Mouse (Mus musculus): Measurements from ENCODE around the gene Ap2s1. TPM values are rescaled to one million over a fixed set of nuclear protein-coding genes. Genes with fewer than 3 reads are reported as not detected.

Ap2s1 gene
- polyA plus RNA-seq (2014; fragmentation: Illumina TruSeq; extraction: RNeasy Lipid Tissue Mini Kit (QIAGEN cat#74804); ENCODE audit: low read depth, low replicate concordance): 101 TPM

GRCm38 (mm10) chr7:16738073-16738696 is at the start of gene Ap2s1:
TSS of gene Ap2s1 (plus strand) at chr7:16738410.

GRCm38 (mm10) chr7:16721629-16722028 is 16.6 kb upstream of the Ap2s1 start, which contains the start of gene Ceacam9:
TSS of gene Ceacam9 (plus strand) at chr7:16721929.

GRCm38 (mm10) chr7:16780825-16781554 is 42.8 kb downstream of the Ap2s1 start, which contains the start of gene Slc1a5:
TSS of gene Slc1a5 (plus strand) at chr7:16781340.

Other genes starting within 250 kb of the Ap2s1 start
- gene Arhgap35, start 123.4 kb upstream of the Ap2s1 start, polyA plus RNA-seq (2014; fragmentation: Illumina TruSeq; extraction: RNeasy Lipid Tissue Mini Kit (QIAGEN cat#74804); ENCODE audit: low read depth, low replicate concordance): 23.7 TPM
- not detected for gene Ceacam15, start 62.7 kb upstream of the Ap2s1 start, polyA plus RNA-seq (2014; fragmentation: Illumina TruSeq; extraction: RNeasy Lipid Tissue Mini Kit (QIAGEN cat#74804); ENCODE audit: low read depth, low replicate concordance)
- not detected for gene Ceacam9, start 16.5 kb upstream of the Ap2s1 start, polyA plus RNA-seq (2014; fragmentation: Illumina TruSeq; extraction: RNeasy Lipid Tissue Mini Kit (QIAGEN cat#74804); ENCODE audit: low read depth, low replicate concordance)
- 27.6 TPM for gene Slc1a5, start 42.9 kb downstream of the Ap2s1 start, polyA plus RNA-seq (2014; fragmentation: Illumina TruSeq; extraction: RNeasy Lipid Tissue Mini Kit (QIAGEN cat#74804); ENCODE audit: low read depth, low replicate concordance)
- gene Strn4, start 77.5 kb downstream of the Ap2s1 start, polyA plus RNA-seq (2014; fragmentation: Illumina TruSeq; extraction: RNeasy Lipid Tissue Mini Kit (QIAGEN cat#74804); ENCODE audit: low read depth, low replicate concordance): 57.6 TPM
- gene Fkrp, start 78.3 kb downstream of the Ap2s1 start, polyA plus RNA-seq (2014; fragmentation: Illumina TruSeq; extraction: RNeasy Lipid Tissue Mini Kit (QIAGEN cat#74804); ENCODE audit: low read depth, low replicate concordance): 41.3 TPM
- gene Prkd2, start 104.5 kb downstream of the Ap2s1 start, polyA plus RNA-seq (2014; fragmentation: Illumina TruSeq; extraction: RNeasy Lipid Tissue Mini Kit (QIAGEN cat#74804); ENCODE audit: low read depth, low replicate concordance): 16.4 TPM
- gene Dact3, start 136.9 kb downstream of the Ap2s1 start, polyA plus RNA-seq (2014; fragmentation: Illumina TruSeq; extraction: RNeasy Lipid Tissue Mini Kit (QIAGEN cat#74804); ENCODE audit: low read depth, low replicate concordance): 9.5 TPM
- gene Gng8, start 153.4 kb downstream of the Ap2s1 start, polyA plus RNA-seq (2014; fragmentation: Illumina TruSeq; extraction: RNeasy Lipid Tissue Mini Kit (QIAGEN cat#74804); ENCODE audit: low read depth, low replicate concordance): 3.7 TPM
- 3.4 TPM for gene Ptgir, start 168.1 kb downstream of the Ap2s1 start, polyA plus RNA-seq (2014; fragmentation: Illumina TruSeq; extraction: RNeasy Lipid Tissue Mini Kit (QIAGEN cat#74804); ENCODE audit: low read depth, low replicate concordance)
- gene Calm3, start 185.7 kb downstream of the Ap2s1 start, polyA plus RNA-seq (2014; fragmentation: Illumina TruSeq; extraction: RNeasy Lipid Tissue Mini Kit (QIAGEN cat#74804); ENCODE audit: low read depth, low replicate concordance): 115 TPM
- gene Pnmal2, start 206.3 kb downstream of the Ap2s1 start, polyA plus RNA-seq (2014; fragmentation: Illumina TruSeq; extraction: RNeasy Lipid Tissue Mini Kit (QIAGEN cat#74804); ENCODE audit: low read depth, low replicate concordance): 3.4 TPM
- 0.10 TPM for gene Pnmal1, start 221.3 kb downstream of the Ap2s1 start, polyA plus RNA-seq (2014; fragmentation: Illumina TruSeq; extraction: RNeasy Lipid Tissue Mini Kit (QIAGEN cat#74804); ENCODE audit: low read depth, low replicate concordance)
- not detected for gene Gm42372, start 244.7 kb downstream of the Ap2s1 start, polyA plus RNA-seq (2014; fragmentation: Illumina TruSeq; extraction: RNeasy Lipid Tissue Mini Kit (QIAGEN cat#74804); ENCODE audit: low read depth, low replicate concordance)